Mouse (Mus musculus) heart, adult 2 months (tissue): ENCODE results near the gene Clstn3. TPM values are rescaled to one million over a fixed set of nuclear protein-coding genes. Genes with fewer than 3 reads are reported as not detected.

ENCODE experiments used
- DNase-seq, 2 experiments: peaks; one replicate each; pipeline ENCODE4 v3.0.0; 2021
- H3K27ac ChIP-seq: fragments of 200-600 bp; 2 replicates; pipeline ENCODE4 v1.8.1; 2022
- H3K27me3 ChIP-seq: fragments of 200-500 bp; 2 replicates; pipeline ENCODE4 v1.6.1; 2012; ENCODE audit warnings: mild to moderate bottlenecking, low read length, inconsistent platforms, mixed read lengths; ENCODE audit not compliant: control insufficient read depth, insufficient read depth
- H3K36me3 ChIP-seq: fragments of 200-500 bp; 2 replicates; pipeline ENCODE4 v1.6.1; 2012; ENCODE audit warnings: low read length, inconsistent platforms; ENCODE audit not compliant: control insufficient read depth, insufficient read depth
- H3K4me1 ChIP-seq: fragments of 200-500 bp; 2 replicates; pipeline ENCODE4 v1.6.1; 2011; ENCODE audit warnings: low read length; ENCODE audit not compliant: control insufficient read depth, insufficient read depth
- H3K4me3 ChIP-seq: fragments of 200-600 bp; 2 replicates; pipeline ENCODE4 v1.8.1; 2022
- H3K79me2 ChIP-seq: fragments of 200-500 bp; replicated peaks from 2 replicates; pipeline ENCODE4 v1.6.1; 2012; ENCODE audit warnings: mild to moderate bottlenecking, inconsistent platforms, low read length, moderate library complexity, mixed read lengths; ENCODE audit not compliant: control insufficient read depth, insufficient read depth
- H3K9ac ChIP-seq: fragments of 200-500 bp; 2 replicates; pipeline ENCODE4 v1.6.1; 2012; ENCODE audit warnings: low read depth, mild to moderate bottlenecking, control low read depth, inconsistent platforms, low read length, mixed read lengths
- CTCF ChIP-seq: fragments of 200-600 bp; IDR thresholded peaks from 2 replicates; pipeline ENCODE4 v1.8.1; 2022; ENCODE audit warnings: antibody characterized with exemption, mild to moderate bottlenecking, moderate library complexity
- EP300 ChIP-seq: fragments of 200-500 bp; IDR thresholded peaks from 2 replicates; pipeline ENCODE4 v1.6.1; 2011; ENCODE audit warnings: low read depth, low read length, control low read depth; ENCODE audit not compliant: insufficient read depth
- POLR2A ChIP-seq: fragments of 200-500 bp; IDR thresholded peaks from 2 replicates; pipeline ENCODE4 v1.6.1; 2011; ENCODE audit warnings: mild to moderate bottlenecking, low read depth, low read length, control low read depth; ENCODE audit not compliant: insufficient read depth
- WGBS: fragments of 180-500 bp; shearing (Covaris S2); methylation state at CpG from one replicate; pipeline ENCODE4 v1.1.7; 2018; 5-methylcytosine and 5-hydroxymethylcytosine counted together
- intact Hi-C: fragments of 180-260 bp; cut with DNase I; formaldehyde crosslinking; loops from one replicate; pipeline ENCODE4 v1.15.1; 2025
- polyA plus RNA-seq: library from polyadenylated mRNA; depleted of rRNA; stranded (reverse); fragments of >200 nt; gene quantifications from 2 replicates; pipeline ENCODE4 v1.2.3, GENCODE M21; 2012
- total RNA-seq, 2 experiments: library from RNA; stranded (reverse); gene quantifications; 2 replicates each; pipeline ENCODE4 v1.2.3; 2021

Gene Clstn3
- total and polyA plus RNA-seq, 3 experiments: 1.4 to 11.8 (median 1.9) TPM

GRCm38 (mm10) chr6:124459388-124459787 is 5.2 kb downstream of the Clstn3 start:
- H3K9ac ChIP-seq: no peak overlapping the region
- DNase-seq: no peak
- TF ChIP-seq POLR2A: no peak
- TF ChIP-seq CTCF: no peak
- TF ChIP-seq EP300: no peak
- no peak overlapping the region for H3K4me3 ChIP-seq
- no peaks in the 10 kb centered on the region for H3K79me2 ChIP-seq
- H3K27ac ChIP-seq: no peak overlapping the region
- 51% methylated on average over 4 of the region's 4 CpGs for WGBS
- no peaks in the 10 kb centered on the region; the same call in 1 of the 2 replicates for H3K27me3 ChIP-seq
- no peaks in the 10 kb centered on the region for H3K36me3 ChIP-seq
- intact Hi-C loops: no loop called here
- no peaks in the 10 kb centered on the region for H3K4me1 ChIP-seq

- no peak for DNase-seq
- Histone ChIP-seq H3K27ac (no peak overlapping the region), H3K36me3 (no peaks in the 10 kb centered on the region), H3K27me3 (no peaks in the 10 kb centered on the region), H3K4me1 (no peaks in the 10 kb centered on the region), H3K9ac (no peak overlapping the region), H3K4me3 (no peak overlapping the region), H3K79me2 (no peaks in the 10 kb centered on the region)
- intact Hi-C loops: no loop called here
- TF ChIP-seq POLR2A (no peak), CTCF (no peak), EP300 (no peak)
- WGBS: 84% methylated on average over 11 of the region's 11 CpGs
Measured at GRCm38 (mm10) chr6:124458505-124458904, 6.1 kb downstream of the Clstn3 start.

- Histone ChIP-seq H3K36me3 (no peaks in the 10 kb centered on the region), H3K4me3 (no peak overlapping the region), H3K27ac (no peak overlapping the region), H3K27me3 (no peaks in the 10 kb centered on the region), H3K79me2 (no peaks in the 10 kb centered on the region), H3K9ac (no peak overlapping the region), H3K4me1 (no peaks in the 10 kb centered on the region)
- 89% methylated on average over 5 of the region's 5 CpGs for WGBS
- DNase-seq: no peak
- intact Hi-C loops: no loop called here
- TF ChIP-seq CTCF (no peak), EP300 (no peak), POLR2A (no peak)
Measured at GRCm38 (mm10) chr6:124457827-124458226, 6.8 kb downstream of the Clstn3 start.

- Histone ChIP-seq H3K4me1 (no peaks in the 10 kb centered on the region), H3K4me3 (no peak overlapping the region), H3K27ac (no peak overlapping the region), H3K9ac (no peak overlapping the region), H3K27me3 (no peaks in the 10 kb centered on the region), H3K79me2 (no peaks in the 10 kb centered on the region), H3K36me3 (no peaks in the 10 kb centered on the region)
- intact Hi-C loops: no loop called here
- no peak for DNase-seq
- no peak for TF ChIP-seq POLR2A
- no peak for TF ChIP-seq EP300
- no peak for TF ChIP-seq CTCF
- WGBS: 92% methylated on average over 5 of the region's 5 CpGs
Measured at GRCm38 (mm10) chr6:124456243-124456642, 8.4 kb downstream of the Clstn3 start.

GRCm38 (mm10) chr6:124453756-124454155 is 10.8 kb downstream of the Clstn3 start:
- TF ChIP-seq POLR2A (no peak), EP300 (no peak), CTCF (no peak)
- whole genome bisulfite sequencing: 52% methylated on average over 4 of the region's 4 CpGs
- no peak overlapping the region for H3K27ac ChIP-seq

GRCm38 (mm10) chr6:124451995-124452394 is 12.6 kb downstream of the Clstn3 start:
- Histone ChIP-seq H3K27ac (no peak overlapping the region), H3K79me2 (no peaks in the 10 kb centered on the region), H3K36me3 (no peaks in the 10 kb centered on the region), H3K4me1 (no peaks in the 10 kb centered on the region), H3K9ac (no peak overlapping the region), H3K4me3 (no peak overlapping the region), H3K27me3 (no peaks in the 10 kb centered on the region)
- TF ChIP-seq CTCF: no peak
- no peak for TF ChIP-seq POLR2A
- TF ChIP-seq EP300: no peak
- intact Hi-C loops: no loop called here
- no peak for DNase-seq
- WGBS: 43% methylated on average over 3 of the region's 3 CpGs

More at GRCm38 (mm10) chr6:124453756-124454155, 10.8 kb downstream of the Clstn3 start:
- Histone ChIP-seq H3K9ac (no peak overlapping the region), H3K4me3 (no peak overlapping the region), H3K27me3 (no peaks in the 10 kb centered on the region), H3K4me1 (no peaks in the 10 kb centered on the region), H3K79me2 (no peaks in the 10 kb centered on the region), H3K36me3 (no peaks in the 10 kb centered on the region)
- DNase-seq: no peak
- intact Hi-C loops: no loop called here
